Mouse (Mus musculus) WW6 (cell line): ENCODE measurements at regions not wholly inside any gene's neighbourhood (a gene's known extent, or its start where the extent isn't known, plus 50 kb on each side); places are given as distances from the start of the nearest gene placed in this dataset.
"Not testable (repeated sequence)": the region's sequence is repeated elsewhere in the genome, so short reads cannot be mapped to it uniquely, and the experiment has no call there.

Source experiments
- DNase-seq: peaks from one replicate; pipeline ENCODE4 v3.0.0-alpha.2; 2013; ENCODE audit warnings: low read depth, low spot score

DNA sequence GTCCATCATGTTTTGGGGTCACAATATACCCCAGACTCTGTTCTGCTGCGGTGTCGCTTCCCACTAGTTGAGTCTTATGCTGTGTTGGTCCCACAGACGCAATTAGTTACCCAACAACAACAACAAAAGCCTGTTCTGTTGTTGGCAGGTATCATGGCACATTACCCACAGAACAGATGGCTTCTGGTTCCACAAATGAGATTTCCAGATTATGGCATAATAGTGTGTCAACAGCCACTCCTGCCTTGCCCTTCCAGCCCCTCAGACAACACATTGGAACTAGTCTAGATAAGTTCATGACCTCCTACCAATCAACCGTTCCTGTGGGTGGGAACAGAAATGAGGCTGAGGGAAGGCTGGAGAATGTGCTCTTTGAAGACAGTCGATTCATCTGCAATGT lies 351.5 kb downstream of the Fut8 start:
- no peak for DNase-seq

DNA sequence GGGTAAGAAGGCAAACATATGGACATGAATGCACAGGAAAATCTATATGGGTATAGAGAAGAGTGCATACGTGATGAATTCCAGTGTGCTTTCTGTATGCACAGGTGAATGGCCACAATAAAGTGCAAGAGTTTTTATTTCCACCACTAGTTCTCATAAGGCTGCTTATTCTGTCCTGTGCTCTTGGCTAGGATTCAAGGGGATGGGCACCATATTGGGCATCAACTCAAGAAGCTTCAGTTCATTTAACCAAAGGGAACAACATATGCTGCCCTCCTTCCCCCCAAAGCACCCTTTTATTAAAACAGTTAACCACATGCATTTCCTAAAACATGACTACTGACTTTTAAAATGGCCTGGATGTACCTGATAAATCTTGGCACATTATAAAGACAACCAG lies 356.2 kb downstream of the Fut8 start:
- no peak for DNase-seq

- DNase-seq: no peak
These were observed 356.7 kb downstream of the Fut8 start for GRCm38 (mm10) chr12:77594657-77595056.

DNA sequence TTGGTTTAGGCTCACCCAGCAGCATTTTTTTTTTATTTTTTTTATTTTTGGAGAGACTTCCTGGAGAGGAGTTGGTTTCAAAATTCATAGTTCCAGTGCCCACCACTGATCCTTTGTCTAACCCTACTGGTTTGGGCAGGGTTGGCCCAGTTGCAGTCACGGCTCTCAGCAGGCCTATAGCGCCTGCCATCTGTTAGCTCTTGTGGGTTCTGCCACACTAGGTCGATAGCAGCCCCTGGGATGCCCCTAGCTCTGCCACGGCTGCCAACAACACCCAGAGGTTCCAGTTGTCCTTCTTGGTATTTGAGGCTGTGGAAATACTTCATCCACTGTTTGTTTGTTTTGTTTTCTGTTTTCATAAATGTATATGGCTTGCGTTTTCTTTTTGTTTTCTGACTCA lies 357.9 kb downstream of the Fut8 start:
- DNase-seq: no peak

- DNase-seq: no peak
These were observed 358.8 kb downstream of the Fut8 start for GRCm38 (mm10) chr12:77596676-77597075.

GRCm38 (mm10) chr12:77597627-77598333 lies 359.9 kb downstream of the Fut8 start:
- no peak for DNase-seq

GRCm38 (mm10) chr12:77598334-77598715 lies 360.4 kb downstream of the Fut8 start:
- no peak for DNase-seq

DNA sequence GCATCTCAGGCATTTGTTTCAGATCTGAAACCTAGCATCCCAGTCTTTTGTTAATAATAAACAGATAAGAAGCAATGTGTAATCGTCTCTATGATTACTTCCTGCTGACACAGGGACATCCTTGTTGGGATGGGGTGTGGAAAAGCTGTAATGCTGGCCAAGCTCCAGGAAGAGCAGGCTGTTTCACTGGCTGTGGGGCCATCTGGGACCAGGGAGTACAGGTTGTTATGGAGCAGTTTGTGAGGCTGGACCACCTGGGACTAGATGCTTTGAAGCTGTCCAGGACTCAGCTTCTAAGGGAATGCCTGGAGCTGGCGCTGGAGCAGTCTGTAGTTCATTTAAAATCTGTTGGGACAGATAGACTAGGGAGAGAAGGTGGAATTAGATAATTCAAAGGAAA lies 361.5 kb downstream of the Fut8 start:
- DNase-seq: no peak

- no peak for DNase-seq
These were observed 366.0 kb downstream of the Fut8 start for GRCm38 (mm10) chr12:77603832-77604501.

- DNase-seq: no peak
These were observed 379.6 kb downstream of the Fut8 start for GRCm38 (mm10) chr12:77617552-77617951.

- DNase-seq: no peak
These were observed 384.3 kb downstream of the Fut8 start for GRCm38 (mm10) chr12:77622243-77622642.

- DNase-seq: not testable (repeated sequence)
These were observed 386.4 kb downstream of the Fut8 start for GRCm38 (mm10) chr12:77624323-77624722.

- no peak for DNase-seq
These were observed 390.5 kb downstream of the Fut8 start for GRCm38 (mm10) chr12:77628358-77628850.

DNA sequence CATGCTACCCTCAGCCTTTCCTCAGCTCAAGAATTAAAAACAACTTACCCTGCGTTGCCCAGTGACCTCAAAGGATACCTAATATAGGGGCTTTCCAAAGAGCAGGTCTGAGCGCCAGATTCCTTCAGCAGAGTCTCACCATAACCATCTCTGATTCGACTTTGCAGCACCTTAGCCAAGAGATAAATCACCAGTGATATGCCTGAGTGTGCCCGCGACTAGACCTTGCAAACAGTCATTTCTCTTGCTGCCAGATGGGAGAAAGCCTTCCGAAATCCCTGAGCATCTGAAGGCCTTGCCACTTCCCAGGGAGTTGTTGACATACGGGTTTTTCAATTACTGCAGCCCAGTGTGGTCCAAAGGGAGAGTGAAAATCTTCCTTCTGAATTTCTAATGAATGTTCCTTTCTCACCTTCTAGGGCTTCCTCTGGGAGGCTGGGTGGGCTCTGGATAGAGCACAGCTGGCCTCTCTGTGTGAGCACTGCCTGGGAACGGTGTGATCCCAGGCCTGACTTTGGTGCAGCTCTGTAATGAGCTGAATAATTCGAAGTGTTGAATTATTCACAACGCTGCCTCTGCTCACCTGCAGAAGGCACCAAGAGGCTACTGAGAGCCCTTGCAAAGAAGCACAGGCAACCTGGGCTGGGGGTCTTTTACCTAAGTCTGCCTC lies 396.2 kb downstream of the Fut8 start:
- no peak for DNase-seq

DNA sequence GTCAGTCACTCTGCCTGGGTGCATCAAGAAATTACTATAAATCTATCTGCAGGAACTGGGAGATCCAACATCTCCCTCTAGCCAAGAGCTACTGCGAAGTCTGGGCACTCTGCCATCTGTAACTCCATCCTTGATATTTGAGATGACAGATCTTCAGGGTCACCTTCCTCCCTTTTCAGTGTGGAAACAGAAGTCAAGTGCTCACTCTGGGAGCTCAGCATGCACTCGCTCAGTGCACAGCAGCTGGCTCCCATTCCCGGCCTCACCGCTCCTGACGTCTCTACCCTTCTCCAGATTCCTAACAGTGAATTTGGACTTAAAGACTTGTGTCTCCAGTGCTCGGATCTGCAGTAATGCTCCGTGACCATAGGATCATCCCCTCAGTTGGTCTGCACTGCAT lies 400.3 kb downstream of the Fut8 start:
- no peak for DNase-seq

- no peak for DNase-seq
These were observed 404.4 kb downstream of the Fut8 start for GRCm38 (mm10) chr12:77642336-77642735.

GRCm38 (mm10) chr12:77647841-77648240 lies 409.9 kb downstream of the Fut8 start:
- no peak for DNase-seq

GRCm38 (mm10) chr12:77654282-77654681 lies 416.4 kb downstream of the Fut8 start:
- no peak for DNase-seq

DNA sequence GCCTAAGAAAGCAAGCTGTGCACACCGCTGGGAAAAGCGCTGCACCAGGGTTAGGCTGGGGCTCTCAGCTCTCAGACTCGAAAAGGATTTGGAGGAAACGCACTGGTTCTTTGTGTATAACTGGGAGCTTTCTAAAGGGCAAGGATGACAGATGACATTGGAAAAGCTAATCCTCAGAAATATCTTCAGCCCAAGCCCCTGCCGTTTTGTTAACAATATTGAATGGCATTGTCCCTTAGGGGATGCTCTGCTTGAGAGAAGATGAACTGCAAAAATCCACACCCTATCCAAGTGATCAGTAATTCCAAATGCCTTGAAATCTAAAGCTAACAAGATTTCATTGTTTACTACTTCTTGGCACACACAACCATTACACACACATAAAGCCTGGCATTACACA lies 419.1 kb downstream of the Fut8 start:
- DNase-seq: no peak

DNA sequence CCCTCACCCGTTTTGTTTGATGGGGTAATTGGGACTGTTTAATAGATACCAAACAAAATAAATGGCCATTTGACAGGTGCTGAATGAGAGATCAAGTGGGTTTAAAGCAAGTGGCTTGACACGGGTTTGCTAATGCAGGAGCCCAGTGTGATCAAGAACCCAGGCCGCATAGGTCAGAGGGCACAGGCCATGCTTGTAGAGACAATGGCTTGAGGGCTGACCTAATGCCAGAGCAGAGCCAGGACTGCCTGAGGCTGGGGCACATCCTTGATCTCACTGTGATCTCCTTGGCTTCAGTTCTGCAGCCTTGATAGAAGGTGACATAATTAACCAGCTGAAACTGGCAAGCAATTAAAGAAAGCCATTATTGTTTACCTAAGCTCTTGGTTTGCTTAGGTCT lies 420.0 kb downstream of the Fut8 start:
- DNase-seq: no peak

GRCm38 (mm10) chr12:77663180-77663579 lies 425.3 kb downstream of the Fut8 start:
- no peak for DNase-seq

GRCm38 (mm10) chr12:77663665-77664374 lies 425.9 kb downstream of the Fut8 start:
- DNase-seq: no peak
